Mouse (Mus musculus) CD8-positive naive resting alpha-beta T cell, adult 2 months (primary cell): ENCODE data around the gene Ftsj1.
A peak's percentile ranks its signal among the peaks of the same experiment; 100 is the strongest.

Experiments used
- DNase-seq, 2 experiments: peaks; one replicate each; pipeline ENCODE4 v3.0.0; 2022; ENCODE audit warnings: low read depth in 2 of 2, low spot score in 2 of 2

Gene Ftsj1

DNA sequence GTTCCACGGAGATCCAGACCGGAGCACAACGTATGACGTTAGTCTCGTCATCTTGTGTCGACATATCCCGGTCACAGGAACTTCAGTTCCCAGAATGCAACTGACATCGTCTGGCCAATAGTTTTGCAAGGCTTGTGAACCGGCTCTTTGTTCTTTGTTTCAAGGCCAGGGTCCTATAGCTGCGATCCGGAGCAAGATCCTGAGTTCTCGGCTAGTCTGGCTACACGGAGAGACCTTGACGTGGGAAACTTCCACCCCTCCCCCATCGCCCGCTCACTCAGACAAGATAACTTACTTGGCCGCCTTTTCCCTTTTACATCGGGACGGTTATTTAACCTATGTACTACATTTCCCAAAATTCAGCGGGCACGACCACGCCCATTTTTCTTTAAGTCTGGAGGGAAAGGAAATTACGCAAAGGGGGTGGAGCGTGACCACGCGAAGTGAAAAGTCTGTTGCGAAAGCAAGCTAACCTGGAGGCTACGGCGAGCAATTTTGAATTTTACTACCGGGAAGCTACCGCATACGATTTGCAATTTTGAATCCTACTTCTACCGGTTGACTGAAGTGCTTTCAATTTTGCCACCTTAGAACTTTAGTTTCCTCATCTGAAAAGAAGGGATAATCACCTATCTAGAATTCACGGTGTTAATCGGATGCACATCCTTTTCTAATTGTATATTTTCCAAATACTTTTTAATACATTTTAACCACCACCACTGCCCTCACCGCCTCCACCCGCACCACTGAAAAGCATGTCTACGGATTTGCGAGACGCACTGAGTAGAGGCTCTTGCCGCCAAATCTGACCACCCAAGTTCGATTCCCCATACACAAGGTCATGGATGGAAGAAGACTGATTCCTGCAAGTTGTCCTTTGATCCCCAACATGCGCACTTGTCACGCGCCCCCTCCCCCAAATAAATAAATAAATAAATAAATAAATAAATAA is at the start of gene Ftsj1:
Ftsj1 (minus strand) TSS at position 73 of the 952 bp plus-strand sequence.
- peak; percentile 68 to 76 for DNase-seq

GRCm38 (mm10) chrX:8288621-8289020 is 36.4 kb upstream of the Ftsj1 start:
- DNase-seq, result no peak

GRCm38 (mm10) chrX:8274056-8274455 is 21.9 kb upstream of the Ftsj1 start:
- no peak for DNase-seq

DNA sequence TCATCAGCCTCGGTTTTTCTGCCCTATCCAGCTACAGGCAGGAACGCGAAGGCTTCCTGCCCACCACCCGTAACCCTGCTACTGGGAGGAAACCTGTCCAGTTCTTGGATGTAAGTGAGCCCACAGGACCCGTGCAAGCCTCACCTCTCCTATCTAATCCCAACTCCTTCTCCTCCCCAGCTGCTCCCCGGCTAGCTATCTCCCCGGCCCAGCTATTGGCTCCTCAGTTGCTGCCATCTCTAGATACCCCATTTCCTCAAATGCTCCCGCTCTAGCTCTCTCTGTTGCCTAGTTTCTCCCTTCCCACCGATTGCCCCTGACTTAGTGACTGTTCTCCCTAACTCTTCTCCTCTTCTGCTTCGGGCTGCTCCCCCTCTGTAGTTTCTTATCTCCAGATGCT is 19.8 kb upstream of the Ftsj1 start:
- DNase-seq, result no peak

DNA sequence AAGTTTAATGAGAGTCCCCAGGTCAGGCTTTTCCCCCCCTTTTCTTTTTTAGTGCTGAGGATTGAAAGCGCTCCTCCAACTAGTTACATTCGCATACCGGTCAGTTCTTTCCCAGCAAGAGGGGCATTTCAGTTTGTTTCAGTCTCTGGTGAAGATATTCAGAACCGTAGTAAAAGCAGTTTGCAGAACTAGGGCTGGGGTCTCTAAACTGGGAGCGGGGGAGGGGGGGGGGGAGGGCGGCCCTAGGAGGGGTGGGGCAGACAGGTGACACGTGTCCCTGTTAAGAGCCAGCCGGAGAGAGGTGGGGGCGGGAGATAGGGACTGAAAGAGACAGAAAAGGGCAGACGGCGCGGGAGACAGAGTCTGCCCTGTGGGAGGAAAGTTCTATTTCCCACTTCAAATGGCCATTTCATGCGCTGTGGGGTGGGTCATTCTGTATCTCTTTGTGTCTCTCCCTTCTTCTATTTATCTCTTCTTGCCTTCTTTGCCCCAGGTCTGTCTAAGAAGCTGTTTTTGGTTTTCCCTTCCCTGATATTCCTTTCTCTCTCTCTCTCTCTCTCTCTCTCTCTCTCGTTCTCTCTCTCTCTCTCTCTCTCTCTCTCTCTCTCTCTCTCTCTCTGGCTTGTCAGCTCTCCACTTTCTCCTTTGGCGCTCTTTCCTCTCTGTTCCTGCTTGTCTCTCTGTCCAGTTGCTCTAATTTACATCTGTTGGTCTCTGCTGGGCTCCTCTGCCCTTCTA is 19.0 kb upstream of the Ftsj1 start, which contains the start of gene Slc38a5:
Slc38a5 (plus strand) TSS at position 51 of the 738 bp plus-strand sequence.
- no peak for DNase-seq

DNA sequence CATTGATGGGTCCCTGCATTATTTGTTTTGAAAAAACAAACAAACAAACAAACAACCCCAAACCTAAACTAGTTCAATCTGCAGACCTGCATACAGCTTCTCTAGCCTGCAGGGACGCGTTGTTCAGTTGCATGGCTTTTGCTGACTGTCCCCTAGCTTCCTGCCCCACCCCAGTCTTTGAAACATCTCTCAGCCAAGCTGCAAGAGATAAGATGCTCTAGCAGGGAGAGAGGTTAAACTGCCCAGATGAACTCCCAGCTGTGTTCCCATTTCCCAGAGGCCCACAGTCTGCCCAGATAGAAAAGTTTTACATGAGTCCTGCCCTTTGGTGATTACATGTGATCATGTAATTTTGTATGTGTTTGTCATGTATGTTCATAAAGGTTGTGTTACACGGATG is 12.0 kb upstream of the Ftsj1 start:
- no peak for DNase-seq

GRCm38 (mm10) chrX:8263156-8263804 is 11.1 kb upstream of the Ftsj1 start:
- DNase-seq, result no peak

DNA sequence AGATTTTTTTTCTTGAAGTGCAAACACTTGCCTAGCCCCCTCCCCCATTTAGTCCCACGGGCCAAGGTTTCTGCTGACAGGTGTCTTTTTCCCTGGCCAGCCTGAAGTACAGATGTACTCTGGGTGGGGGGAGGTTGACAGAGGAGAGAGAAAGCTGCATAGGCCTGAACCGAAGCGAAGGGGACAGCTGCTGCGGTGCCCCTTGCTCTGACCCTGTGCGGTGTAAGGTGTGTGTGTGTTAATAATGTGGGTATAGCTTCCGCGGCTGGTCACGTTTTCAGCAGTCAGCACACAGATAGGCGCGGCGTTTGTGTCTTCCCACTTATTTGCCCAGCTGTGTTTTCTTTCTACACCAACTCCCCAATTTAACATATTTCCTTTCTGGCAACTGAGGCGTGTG is 7.3 kb upstream of the Ftsj1 start:
- DNase-seq, result no peak

DNA sequence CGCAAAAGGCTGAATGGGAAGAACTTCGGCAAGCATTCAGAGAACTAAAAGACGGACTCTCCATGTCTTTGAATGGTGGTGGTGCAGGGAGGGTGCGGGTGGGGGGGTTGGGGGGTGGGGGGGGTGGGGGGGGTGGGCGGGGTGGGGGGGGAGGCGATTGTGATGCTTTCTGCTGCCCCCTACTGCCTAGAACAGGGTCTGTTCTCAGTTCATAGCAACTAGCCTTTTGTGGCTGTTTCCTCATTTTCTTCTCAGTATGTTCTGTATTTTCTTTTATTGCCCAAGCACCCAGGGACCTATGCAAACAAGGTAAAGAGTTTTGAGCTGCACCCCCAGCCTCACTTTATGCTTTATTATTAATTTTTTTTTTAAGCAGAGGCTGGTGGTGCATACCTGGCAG is 3.6 kb upstream of the Ftsj1 start:
- DNase-seq, result no peak

DNA sequence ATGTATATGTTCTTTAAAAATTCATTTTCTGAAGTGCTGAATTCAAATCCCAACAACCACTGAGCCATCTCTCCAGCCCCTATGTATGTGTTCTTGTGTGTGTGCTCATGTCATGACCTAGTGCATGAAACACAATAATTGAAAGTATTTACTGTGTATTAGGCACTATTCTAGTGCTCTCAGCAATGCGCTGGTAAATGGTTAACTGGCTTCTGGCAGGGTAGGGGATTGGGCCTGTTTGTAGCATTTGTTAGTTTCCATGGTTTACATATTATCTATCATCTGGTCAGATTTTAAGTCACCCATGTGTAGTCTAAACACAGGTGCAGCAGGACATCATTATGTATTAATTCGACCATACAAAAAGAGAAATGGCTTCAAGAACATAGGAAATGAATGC is 1.5 kb upstream of the Ftsj1 start:
- no peak for DNase-seq

GRCm38 (mm10) chrX:8251789-8252333 is 345 bp downstream of the Ftsj1 start:
- no peak for DNase-seq

GRCm38 (mm10) chrX:8248542-8249120 is 3.6 kb downstream of the Ftsj1 start:
- DNase-seq, result no peak

DNA sequence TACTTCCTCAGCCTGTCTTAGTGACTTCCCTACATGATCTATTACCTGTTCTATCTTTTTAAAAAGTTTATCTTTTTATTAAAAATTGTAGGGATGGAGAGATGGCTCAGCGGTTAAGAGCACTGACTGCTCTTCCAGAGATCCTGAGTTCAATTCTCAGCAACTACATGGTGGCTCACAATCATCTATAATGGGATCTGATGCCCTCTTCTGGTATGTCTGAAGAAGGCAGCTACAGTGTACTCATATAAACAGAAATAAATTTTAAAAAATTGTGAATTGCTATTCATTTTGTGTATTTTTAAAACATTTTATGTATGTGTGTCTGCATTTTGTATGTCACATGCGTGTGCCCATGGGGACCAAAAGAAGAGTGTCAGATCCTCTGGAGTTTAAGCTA is 4.5 kb downstream of the Ftsj1 start:
- no peak for DNase-seq

- no peak for DNase-seq
Measured at GRCm38 (mm10) chrX:8238804-8239395, 13.3 kb downstream of the Ftsj1 start.

DNA sequence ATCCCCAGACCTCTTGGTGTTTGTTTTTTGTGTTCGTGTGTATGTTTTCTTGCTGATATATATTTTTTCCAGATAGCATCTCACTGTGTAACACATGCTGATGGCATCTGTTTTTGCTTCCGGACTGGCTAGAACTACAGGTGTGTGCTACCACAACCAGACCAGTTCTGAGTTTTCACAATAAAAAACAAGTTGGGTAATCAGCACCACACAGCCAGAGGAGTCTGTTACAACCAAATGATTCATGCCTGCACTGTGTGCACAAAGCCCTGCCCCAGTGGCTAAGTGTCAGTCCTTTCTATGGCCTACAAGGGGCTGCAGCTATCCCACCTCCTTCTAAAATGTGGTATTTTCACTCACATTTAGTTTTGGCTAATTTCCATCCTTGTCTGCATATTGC is 15.5 kb downstream of the Ftsj1 start:
- DNase-seq, result no peak

DNA sequence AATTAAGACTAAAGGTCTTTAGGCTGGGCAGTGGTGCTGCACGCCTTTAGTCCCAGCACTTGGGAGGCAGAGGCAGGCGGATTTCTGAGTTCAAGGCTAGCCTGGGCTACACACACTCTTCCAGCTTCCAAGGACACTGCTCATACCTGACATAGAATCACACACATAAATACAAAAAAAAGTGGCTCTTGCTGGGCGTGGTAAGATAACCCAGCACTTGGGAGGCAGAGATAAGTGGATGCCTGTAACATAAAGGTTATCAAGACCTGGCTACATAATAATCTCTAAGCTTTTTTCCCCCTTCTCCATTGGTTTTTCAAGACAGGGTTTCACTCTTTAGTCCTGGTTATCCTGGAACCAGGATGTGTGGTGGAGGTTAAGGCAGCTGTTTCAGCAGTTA is 18.6 kb downstream of the Ftsj1 start:
- no peak for DNase-seq

GRCm38 (mm10) chrX:8230272-8230671 is 21.9 kb downstream of the Ftsj1 start:
- no peak for DNase-seq

DNA sequence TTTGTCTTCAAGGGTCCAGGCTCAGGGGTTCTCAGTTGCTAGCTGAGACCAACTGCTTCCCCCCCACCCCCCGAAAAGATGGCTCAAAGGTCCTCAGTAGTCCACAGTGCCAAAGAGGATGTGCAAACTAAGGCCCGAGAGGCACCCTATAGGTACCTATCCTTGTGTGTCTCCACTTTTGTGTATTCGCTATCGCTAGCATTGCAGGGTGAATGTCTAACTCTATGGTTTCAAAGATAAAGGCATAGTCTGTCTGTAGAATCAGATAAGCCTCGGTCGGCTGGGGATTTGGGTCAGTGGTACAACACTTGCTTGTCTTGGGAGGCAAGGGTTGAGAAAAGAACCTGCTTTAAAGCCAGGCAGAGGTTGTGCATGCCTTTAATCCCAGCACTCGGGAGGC is 28.7 kb downstream of the Ftsj1 start:
- DNase-seq, result no peak

GRCm38 (mm10) chrX:8222678-8223421 is 29.4 kb downstream of the Ftsj1 start:
- no peak for DNase-seq

DNA sequence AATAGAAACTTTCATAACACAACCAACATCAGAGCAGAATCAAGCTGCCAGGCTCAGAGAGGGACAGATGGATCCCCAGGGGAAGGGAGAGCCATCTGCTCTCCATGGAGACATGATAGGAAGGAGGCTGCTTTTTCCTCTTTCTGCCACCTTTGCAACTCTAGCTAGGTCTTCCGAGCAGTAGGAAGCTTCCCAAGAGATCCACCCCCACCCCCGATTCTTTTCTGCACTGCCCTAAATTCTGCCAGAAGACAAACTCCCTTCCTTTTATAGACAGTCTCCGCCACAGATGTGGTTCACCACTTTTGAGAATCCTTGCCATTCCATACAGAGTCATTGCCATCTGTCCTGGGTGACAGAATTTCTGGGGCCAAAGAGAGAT is 29.9 kb downstream of the Ftsj1 start:
- DNase-seq, result no peak
